Mouse (Mus musculus) embryo, embryonic 11.5 days (tissue): ENCODE data around the gene BC029722.
A peak's percentile ranks its signal among the peaks of the same experiment; 100 is the strongest.

Experiments used
- DNase-seq: peaks from one replicate; pipeline ENCODE4 v3.0.0-alpha.2; 2012; ENCODE audit warnings: low read depth, low spot score

The BC029722 gene

DNA sequence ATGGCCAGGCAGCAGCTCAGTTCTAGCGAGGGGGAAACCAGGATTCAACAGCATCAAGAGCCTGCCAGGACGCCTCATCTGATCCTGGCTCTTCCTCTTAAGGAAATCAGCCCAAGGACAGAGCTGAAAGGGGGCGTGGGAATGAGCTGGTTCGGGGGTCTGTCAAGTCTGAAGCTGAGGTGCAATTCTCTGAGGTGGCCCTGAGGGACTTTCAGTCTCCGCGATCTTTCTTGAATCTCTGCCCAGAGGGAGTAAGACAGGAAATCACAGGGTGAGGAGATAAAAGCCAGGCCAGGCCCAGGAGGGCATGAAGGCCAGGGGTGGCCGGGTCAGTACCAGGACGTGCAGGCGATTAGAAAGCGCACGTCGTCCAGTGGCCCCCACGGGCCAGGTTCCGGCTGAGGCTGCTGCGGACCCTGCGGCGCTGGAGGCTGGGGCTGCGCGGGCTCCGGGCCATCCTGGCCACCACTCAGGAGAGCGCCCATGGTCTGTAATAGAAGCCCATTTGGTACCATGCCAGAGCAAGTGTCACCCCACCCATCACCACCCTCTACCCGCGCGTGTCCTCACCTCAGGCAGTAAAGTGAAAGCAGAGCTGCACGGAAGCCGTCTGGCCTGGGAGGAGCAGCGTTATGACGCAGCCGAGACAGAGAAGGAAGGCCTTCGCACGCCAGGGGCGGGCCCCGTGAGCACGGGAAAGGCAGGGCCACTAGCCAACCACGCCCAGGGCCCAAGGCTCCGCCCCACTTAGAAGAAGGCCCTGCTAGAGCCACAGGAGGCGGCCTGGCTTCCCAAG is 432 bp downstream of the BC029722 start:
- peak; percentile 78 for DNase-seq

DNA sequence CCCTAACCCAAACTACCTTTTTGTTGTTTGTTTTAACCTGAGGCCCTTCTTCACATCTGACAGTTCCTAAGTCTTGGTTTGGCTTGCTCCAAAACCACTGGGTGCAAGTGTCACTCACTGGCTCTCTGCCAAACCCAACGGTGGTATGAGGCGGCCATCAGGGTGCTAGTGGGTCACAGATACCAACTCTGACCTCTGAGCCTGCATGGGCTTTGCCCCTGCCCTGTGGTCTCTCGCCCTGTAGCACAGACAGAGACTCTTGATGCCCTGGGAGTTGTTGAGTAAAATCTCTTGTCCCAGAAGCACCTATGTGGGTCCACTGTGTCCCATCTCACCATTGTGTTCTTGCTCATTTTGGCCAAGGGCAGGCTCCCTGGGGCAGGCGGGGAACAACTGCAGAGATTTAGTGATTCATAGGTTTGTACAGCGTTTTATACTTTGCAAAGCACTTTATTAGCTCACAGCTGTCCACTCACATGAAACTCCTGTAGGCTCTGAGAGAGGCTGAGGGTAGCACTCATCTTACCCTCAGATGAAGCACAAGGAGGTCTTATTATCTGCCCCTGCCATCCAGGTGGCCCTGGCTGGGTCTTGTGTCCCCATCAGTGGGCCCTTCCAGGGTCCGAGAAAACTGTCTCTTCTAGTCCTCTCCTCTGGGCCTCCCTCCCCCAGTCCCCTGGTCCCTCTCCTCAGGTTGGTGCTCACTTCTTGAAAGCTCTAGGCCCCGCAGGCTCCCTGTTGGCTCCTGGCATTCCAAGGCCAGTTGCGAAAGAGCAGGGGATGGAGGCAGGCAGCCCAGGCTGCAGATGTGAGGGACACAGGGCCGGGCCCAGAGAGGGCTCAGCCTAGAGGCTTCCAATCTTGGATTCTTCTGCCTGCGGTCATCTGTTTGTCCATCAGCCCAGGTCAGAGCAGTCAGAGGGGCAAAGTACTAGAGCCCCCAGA is 1.7 kb downstream of the BC029722 start:
- no peak for DNase-seq

- DNase-seq: no peak
These were observed 3.0 kb downstream of the BC029722 start for GRCm38 (mm10) chr2:155816179-155816578.

DNA sequence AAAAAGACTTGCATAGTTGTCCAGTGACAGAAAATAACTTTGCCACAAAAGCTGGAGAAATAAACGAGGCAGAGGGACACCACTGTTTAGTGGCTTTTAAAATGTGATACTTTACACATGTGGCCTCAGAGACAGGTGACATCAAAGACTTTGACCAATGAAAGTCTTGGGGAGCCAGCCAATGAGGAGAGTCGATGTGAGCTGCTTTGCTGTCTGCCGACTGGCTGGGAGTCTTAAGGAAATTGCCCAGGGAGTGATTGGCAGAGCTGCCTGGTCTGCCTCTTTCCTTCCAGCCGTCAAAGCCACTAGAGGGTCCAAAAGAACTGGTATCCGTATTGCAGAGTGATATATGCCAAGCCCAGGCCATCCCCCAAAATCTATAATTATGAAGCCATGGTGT is 4.4 kb downstream of the BC029722 start:
- no peak for DNase-seq

DNA sequence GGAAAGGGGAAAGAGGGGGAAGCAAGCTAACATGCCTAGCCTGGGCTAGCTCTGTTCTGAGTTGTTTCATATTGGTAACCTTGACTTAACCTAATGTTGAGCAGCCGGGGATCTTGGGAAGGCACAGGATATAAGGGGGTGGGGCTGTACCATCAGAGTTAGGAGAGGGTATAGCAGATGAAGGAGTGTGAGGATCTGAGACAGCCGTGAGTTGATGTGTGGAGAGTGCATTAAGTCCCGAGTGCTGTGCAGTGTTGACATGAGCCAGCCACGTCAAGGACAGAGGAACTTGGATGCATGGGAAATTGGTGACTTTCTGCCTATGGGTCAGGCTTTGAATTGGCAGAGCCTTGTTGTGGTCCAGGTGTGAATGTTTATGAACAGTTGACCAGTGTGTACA is 6.6 kb downstream of the BC029722 start:
- DNase-seq: no peak

- DNase-seq: peak; percentile 61
These were observed 7.3 kb downstream of the BC029722 start for GRCm38 (mm10) chr2:155811821-155812396.

DNA sequence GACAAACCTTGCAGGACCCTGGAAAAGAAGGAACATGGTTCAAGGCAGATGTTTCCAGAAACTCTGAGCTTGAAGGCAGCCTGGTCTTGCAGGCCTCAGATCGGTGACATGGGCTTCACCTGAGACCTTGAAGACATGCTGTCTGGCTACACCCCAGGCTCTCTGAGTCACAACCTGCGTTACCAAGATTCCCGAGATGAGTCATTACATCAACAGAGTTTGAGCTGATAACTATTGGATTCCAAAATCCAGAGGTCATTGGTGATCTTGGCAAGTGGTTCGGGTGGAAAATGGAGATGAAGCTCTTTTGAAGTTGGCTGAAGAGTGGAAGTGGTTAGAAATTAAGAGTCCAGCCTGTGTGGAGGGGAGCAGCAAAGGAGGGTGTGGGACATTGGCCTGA is 9.6 kb downstream of the BC029722 start:
- no peak for DNase-seq

- DNase-seq: no peak
These were observed 11.8 kb downstream of the BC029722 start for GRCm38 (mm10) chr2:155807408-155807807.

- DNase-seq: no peak
These were observed 12.7 kb downstream of the BC029722 start for GRCm38 (mm10) chr2:155806548-155806947.

GRCm38 (mm10) chr2:155805925-155806255 is 13.3 kb downstream of the BC029722 start:
- no peak for DNase-seq

GRCm38 (mm10) chr2:155805231-155805924 is 13.8 kb downstream of the BC029722 start:
- no peak for DNase-seq

GRCm38 (mm10) chr2:155804053-155804452 is 15.2 kb downstream of the BC029722 start:
- no peak for DNase-seq

GRCm38 (mm10) chr2:155802761-155803160 is 16.5 kb downstream of the BC029722 start:
- DNase-seq: no peak

- DNase-seq: no peak
These were observed 20.6 kb downstream of the BC029722 start for GRCm38 (mm10) chr2:155798613-155799012.

GRCm38 (mm10) chr2:155794674-155795445 is 24.4 kb downstream of the BC029722 start:
- DNase-seq: no peak

GRCm38 (mm10) chr2:155792899-155793298 is 26.3 kb downstream of the BC029722 start:
- no peak for DNase-seq

DNA sequence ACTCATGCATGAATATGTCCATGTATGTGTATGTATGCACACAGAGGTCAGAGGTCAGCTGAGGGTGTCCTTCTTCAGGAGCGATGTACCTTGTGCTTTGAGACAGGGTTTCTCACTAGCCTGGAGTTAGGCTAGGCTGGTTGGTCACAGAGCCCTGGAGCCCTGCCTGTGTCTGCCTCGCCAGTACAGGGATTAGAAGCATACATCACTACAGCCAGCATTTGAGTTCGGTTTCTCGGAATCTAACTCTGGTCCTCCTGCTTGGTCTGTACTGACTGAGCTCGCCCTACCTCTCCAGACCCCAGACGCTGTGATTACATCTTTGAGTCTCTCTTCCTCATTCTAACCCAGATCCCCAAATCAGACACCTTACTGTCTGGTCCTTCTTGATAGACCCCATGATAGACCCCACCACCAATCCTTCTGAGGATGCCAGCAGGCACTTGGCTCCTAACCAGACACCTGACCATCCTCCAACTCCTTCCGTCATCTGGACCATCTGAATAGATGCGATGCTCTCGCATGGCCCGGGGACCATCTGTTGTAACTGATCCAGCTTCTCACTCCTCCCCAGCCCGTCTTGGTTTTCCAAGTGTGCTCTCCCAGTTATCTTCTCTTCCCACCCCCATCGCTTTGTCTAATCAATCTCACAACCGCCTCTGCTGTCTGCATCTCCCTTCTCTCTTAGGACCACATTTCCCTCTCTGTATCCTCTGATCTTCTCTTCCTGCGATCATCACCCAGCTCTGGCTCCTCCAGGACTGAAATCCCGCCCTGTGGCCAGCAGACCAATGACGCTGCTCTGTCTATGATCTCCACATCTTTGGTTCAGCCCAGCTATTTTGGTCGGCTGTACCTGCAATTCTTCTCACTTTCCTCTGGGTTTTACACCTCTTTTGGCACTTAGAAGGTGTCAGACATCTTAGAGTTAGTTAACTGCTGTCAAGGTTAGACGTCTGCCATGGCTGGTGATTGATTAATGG is 31.0 kb downstream of the BC029722 start:
- no peak for DNase-seq

GRCm38 (mm10) chr2:155786905-155787304 is 32.3 kb downstream of the BC029722 start:
- DNase-seq: no peak

DNA sequence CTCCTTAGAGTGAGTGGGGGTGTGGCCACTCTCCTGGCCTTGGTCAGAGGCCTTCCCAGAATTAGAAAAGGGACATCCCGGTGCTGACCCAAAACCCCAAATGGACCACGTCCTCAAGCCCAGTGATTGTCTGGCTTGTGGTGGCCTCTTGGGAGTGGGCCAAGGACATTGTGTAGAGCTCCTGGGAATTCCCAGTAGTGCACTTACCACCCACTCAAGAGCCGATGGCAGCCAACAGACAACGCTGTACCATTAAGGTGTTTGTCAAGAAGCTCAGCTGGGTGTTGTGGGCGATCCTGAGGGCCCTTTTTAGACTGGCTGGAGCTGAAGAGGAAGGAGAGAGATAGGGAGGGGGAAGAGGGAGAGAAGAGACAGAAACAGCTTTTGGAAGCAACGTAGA is 34.7 kb downstream of the BC029722 start:
- DNase-seq: no peak

DNA sequence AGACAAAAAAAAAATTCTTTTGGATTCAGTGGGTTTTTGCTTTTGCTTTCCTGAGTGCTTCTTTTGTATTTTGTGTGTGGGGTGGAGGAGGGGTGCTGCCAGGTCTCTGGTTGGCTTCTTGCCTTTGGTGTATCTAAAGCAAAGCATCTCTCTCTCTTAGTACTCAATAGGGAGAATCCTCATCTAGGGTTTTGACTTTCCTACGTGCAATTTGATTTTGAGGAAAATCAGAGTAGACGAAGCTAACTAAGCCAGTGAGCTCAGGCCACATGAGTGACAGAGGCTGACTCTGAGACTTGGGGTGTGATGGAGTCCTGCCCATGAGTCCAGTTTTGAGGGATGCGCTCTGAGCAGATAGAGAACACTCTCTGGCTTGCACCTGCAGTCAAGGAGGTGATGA is 39.7 kb downstream of the BC029722 start:
- DNase-seq: no peak
